Mouse (Mus musculus): ENCODE results near the gene Nup210. TPM values are rescaled to one million over a fixed set of nuclear protein-coding genes. Genes with fewer than 3 reads are reported as not detected.

The Nup210 gene
- total RNA-seq, 2 experiments from 2014 or later = 20.1 to 21.6 TPM

DNA sequence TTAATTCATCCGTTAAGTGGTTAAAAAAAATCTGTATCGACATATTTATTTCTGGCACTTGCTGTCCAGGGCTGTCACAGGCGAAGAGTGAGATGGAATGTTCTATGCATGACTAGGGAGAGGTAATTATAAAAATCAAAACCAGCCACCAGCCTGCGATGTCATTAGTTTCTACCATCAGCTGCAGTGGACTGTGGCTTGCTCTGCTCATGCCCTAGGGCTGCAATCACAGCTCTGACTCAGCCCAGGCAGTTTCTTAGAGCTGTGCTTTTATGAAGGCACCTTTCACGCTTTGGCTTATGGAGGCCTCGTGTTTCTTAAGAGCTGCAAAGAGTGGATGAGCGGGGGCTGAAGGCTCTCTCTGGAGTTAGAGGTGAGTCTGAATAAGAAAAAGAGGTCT lies 95.8 kb downstream of the Nup210 start:
- no peak for DNase-seq

DNA sequence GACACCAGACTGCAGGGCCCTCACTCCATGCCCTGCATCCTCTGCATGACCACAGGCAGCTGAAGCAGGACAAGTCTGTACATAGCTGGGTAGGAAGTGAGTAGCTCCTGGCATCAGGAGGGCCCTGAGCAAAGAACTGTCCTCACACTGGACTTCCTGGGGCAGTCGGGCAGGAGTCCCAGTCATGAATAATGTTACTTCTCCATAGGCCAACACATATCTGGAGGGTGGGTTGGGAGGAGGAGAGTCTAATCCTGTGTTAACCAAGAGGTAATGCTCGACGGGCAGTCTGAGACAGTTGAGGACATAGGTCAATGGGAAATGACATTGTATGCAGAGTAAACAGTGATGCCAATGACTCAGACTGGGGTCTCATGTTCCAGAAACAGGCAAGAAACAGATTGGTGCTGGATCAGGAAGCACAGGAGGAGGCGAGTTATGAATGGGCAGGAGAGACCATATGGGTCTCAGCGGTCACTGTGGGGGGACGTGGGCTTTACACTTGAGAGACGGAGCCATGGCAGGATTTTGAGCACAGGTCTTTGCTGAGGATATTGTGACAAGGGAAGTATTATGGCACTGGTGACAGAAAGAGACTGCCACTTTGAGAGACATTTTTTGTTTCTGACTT lies 99.9 kb downstream of the Nup210 start:
- DNase-seq = no peak

DNA sequence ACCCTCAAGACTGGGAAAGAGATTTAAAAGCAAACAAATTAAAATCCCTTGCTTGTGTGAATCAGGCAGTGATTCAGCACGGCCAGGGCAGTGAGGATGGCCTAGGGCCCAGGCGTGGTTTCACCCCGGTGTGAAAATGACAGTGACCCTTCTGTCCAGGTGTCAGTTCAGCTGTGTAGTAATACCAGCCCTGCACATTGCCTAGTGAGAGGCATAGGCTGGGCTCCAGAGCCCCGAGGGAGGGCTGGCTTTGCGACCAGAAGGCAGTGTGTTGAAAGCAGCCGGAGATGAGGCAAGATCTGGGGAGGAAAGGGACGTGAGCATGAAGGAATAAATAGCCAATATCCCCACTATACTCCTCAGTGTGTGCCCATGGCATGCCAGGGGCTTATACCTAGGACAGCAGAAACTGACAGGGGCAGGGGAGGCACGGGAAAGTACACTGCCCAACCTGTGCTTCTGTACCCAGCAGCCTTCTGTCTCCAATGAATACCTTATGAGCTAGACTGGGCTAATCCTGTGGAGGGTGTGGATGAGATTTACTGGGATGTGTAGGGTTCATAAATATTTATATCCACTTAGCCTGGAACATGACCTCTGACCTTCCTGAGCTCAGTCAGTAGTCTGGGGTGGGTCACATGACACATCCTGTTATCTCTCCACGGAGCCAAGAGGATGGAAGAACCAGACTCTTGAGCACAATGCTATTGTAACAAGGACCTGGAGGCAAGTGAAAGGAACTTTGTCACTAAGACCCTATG lies 102.3 kb downstream of the Nup210 start:
- DNase-seq = no peak

DNA sequence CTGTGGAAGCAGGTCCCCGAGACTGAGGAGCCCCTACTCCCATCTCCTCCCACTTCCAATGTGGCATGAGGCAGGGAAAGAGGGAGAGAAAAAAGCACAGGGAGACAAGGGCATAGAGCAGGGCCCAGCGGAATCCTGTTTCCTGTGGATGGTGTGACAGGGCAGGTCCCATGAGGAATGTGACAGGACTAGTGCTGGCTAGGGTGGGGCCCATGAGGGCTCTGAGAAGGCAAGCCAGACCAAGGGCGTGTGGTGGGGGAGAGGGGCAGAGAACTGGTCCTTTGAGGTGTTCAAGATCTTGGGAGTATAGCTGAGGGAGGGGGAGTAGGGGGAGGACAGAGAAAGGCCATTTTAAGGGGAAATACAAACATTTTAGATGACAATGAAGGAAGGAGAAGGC lies 104.2 kb downstream of the Nup210 start:
- no peak for DNase-seq

DNA sequence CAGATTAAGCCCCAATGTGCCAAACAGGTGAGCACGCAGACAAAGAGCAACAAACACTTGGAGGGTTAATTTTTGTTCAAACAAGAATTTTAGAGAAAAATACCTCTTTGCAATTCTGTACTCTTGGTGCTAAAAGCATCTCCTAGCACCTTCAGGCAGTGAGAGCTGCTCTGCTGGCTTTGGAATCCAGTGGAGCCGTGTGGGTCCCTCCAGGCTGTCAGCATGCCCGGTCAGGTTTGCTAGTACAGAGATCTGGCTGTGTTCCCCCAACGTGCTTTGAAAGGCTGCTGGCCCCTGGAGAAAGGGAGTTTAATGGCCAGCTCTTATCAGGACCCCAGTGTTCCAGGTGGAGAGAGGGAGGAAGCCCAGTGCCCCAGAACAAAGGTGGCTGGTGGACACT lies 105.1 kb downstream of the Nup210 start:
- DNase-seq = no peak

DNA sequence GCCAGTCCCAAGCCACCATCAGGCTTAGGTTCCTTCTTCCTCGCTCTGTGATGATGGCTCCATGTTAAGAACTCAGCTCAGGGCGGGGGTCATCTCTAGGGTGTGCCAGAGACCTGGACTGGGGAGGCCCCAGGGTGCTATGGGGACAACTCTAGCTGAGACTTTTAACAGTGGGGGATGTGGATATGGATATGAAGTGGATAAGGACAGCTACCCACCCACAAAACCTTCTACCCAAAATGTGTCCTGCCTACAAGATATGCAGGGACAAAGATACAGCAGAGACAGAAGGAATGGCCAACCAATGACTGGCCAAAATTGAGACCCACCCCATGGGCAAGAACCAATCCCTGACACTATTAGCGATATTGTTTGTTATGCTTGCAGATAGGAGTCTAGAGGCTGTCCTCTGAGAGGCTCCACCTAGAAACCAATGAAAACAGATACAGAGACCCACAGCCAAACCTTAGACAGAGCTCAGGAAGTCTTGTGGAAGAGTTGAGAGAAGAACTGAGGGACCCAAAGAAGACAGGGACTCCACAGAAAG lies 108.3 kb downstream of the Nup210 start:
- DNase-seq = no peak

DNA sequence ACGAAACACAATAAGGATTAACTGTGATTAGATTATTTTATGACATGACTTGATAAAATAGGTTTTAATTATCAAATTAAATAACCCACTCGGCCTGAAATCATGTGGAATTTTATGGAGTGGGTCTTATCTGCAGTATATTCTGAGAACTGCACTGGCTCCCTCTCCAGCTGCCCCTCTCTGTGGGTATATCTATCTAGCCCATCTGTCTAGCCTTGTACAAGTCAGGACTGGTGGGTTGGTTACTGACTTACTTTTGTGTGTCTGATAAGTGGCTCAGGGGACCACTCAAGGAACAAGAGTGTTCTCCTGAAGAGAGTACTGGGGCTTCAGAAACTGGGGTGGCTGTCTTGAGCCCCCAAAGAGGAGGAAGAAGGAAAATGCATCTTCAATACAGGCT lies 109.4 kb downstream of the Nup210 start:
- DNase-seq = no peak

DNA sequence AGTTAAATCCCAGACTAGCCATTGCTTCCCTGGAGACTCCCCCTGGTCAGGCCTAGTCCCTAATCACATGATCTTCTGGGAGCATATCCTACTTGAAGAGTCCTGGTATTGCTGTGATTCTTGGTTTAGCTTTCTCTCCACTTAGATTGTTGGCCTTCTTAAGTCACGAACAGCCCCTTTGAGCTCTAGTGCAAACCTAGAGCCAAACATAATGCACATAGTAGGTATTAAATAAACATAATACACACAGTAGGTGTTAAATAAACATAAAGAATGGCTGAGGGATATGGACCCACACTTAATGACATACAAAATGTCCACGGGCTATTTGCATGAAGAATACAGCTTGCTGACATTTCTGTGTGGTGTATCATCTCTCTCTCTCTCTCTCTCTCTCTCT lies 112.5 kb downstream of the Nup210 start:
- no peak for DNase-seq

DNA sequence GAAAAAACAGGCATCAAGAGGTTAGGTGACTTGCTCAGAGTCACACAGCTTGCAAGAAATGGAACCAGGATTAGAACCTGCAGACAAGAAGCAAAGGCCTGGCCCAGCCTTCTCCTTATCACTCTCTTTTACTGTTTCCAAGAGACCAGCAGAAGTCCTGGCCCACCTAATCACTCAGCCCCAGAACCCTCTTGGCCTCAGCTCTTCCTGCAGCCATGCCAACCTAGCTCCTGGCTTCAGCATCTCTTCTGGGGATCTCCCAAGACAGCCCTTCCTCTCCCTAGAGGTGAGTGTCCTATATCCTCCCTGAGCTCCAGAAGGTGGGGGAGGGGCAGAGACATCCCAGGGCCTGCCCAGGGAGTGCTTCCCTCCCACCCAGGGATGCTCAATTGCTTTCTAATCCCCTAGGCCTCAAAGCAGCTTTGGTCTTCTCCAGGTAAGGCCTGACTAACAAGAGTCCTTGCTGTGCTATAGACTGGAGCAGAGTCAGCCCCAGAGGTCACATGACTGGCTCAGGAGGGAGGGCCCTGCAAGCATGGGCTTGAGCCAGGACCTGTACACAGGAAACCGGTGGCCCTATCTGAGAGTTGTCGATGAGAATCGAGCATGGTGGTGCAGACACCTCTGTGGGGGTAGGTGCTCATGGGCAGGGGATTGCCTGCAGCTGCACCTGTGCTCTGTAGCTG lies 113.2 kb downstream of the Nup210 start:
- no peak for DNase-seq

DNA sequence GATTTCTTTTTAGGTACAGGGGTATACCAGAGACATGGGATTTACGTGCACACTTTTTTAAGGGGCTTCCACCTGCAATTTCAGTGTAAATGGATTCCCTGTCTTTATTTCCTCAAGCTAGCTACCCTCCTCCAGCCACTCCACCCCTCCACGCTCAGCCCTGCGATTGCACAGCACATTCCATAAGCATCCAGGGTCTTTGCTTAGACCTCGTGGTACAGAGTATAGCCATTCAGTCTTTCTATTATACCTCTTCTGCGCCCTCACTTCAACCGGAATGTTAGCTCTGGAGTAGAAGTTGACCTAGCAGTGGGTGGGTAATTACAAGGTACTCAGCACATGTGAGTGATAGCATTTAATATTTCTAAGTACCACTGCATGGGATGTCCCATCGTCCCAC lies 115.1 kb downstream of the Nup210 start:
- DNase-seq = no peak

DNA sequence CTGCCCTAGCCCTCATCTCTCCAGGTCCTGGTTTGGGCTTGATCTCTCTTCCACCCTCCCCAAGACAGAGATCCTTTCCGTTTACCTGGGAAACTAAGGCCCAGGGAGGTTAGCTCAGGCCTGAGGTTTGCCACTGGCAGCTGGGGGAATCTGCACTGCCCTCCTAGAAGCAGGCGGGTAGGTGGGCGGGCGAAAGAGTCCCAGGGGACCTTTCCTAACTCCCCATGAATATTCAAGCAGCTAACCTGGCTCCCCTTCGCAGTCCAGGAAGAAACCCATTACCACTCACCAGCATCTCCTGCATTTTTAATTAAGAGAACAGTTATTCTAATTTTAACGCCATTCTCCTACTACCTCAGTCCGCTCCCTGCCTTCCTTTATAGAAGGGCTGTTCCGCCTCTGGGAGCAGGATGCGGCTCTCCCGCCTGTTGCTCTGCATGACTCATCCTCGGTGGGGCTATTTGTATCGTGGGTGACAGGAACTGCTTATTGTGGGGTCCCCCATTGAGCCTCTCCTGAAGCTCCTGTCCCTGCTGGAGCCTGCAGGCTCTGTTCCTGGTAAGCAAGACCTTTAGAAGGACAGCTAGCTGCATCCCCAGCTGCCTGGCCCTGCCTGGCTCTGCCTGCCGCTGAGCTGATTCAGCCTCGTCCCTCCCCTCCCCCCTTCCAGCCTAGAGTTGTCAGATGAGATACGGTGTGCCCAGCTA lies 115.7 kb downstream of the Nup210 start:
- DNase-seq = no peak

DNA sequence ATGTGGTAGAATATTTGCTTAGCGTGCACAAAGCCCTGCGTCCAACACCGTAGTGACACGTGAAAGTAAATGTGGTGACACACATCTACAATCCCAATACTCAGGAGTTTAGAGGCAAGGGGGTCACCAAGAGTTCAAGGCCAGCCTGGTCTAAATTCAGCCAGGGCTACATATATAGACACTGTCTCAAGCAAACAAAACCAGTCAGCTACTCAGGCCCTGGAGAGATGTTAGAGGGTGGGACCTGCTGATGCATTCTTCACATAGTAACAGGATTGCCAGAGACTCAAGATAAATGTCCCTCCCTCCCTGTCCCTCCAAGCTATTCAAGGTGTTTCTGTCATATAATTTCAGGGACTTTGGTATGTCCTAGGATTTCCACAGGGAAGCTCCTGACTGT lies 117.5 kb downstream of the Nup210 start:
- no peak for DNase-seq

DNA sequence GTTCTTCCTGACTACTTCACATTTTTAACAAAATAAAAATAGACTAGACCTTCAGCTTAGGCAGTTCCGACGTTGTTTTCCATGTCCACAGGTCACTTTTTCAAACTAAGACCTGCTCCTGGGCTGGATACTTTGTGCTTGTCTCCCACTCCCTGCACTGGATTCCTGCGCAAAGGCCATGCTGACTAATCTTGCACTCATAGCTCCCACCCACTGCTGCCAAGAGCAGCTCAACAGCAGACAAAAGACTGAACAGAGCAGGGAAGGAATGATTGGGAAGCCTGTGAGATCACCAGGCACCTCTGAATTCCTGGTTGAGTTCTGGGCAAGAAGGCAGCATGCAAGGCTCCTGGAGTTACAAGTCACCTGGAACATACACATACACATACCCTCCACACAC lies 119.6 kb downstream of the Nup210 start:
- DNase-seq = no peak

DNA sequence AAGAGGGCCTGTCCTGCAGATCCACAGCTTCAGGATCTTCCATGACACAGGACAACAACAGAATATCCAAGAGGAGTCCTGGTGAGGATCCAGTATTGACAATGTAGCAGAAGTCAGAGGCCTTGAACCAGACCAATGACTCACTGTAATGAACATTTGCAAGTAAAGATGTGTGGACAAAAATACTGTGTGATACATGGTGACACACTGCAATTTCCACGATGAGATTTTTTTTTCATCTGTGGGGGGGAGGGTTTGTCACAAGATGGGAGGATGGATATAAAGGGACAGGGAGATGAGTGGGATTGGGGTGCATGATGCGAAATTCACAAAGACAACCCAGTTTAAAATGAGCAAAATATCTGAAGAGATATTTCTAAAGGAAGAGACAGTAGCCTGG lies 120.4 kb downstream of the Nup210 start:
- DNase-seq = no peak

DNA sequence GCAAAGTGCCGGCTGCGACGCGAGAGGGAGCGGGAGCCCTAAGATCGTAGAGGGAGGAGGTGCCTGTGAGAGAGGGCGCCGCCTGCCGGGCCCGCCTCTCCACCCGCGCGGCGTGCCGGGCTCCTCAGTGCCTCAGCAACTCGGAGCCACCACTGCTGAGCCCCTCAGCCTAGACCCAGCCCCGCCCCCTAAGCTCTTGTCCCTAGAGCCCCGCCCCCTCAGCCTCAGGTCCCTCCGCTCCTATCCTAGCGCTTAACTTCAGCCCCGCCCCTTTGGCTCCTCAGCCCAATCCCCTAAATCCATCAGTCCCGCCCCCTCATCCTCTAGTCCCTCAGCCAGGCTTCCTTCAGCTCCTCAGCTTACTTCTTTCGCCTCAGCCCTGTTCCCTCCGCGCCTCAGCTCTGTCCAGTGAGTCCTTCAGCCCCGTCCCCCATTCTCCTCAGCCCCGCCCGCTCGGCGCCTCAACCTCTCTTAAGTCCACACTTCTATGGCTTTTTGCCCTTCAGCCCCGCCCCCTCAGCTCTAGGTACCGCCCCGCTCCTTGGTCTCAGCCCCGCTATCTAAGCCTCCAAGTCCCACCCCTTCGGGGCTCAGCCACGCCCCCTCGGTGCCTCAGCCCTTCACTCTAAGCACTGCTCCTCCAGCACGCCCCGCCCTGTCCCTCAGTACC lies 127.8 kb downstream of the Nup210 start, which contains the start of gene Iqsec1:
TSS of gene Iqsec1 (minus strand) at position 38 of the 670 bp plus-strand sequence.
- DNase-seq = peak; percentile 67

DNA sequence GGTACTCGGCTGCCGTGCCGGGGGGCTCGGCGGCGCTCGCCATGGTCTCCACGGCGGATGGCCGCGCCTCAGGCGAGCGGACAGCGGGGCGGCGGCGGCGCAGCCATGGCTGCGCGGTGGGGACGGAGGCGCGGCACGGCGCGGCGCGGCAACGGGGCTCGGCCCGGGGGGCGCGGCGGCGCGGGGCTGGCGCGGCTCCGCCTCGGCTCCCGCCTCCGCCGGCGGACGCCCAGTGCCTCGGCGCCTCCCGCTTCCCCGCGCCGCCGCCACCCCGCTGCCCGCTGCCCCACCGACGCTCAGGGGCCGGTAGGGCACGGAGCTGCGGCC lies 128.4 kb downstream of the Nup210 start:
- no peak for DNase-seq

DNA sequence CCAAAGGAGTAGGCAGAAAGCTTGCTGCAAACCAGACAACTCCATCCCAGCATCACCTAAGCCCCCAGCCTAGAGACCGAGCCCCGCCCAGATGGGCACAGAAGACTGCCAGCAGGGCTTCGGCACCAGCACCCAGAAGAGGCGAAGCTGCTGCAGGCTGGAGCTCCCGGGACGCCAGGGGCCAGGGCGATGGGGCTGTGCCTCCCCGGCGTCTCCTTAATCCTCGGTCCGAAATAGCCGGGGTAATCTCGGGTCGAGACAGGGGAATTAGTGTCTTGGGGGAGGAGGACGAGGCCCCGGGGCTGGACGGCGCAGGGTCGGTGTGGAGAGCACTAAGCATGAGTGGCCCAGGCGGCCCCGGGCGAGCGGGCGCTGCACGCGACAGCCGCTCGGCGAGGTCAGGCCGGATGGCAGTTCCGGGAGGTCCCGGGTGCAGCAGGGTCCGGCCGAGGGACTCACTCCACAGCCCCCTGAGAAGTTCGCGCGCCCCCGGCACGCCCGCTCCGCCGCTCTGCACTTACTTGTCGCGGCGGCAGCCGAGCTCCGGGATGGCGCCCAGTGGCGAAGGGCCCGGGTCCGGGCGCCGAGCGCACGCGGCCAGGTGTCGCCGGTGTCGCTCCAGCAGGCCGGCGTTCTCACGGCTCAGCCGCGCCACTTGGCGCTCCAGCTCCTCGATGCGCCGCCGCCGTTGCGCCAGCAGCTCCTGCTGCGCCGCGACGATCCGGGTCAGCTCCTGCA lies 128.9 kb downstream of the Nup210 start:
- peak; percentile 11 for DNase-seq

DNA sequence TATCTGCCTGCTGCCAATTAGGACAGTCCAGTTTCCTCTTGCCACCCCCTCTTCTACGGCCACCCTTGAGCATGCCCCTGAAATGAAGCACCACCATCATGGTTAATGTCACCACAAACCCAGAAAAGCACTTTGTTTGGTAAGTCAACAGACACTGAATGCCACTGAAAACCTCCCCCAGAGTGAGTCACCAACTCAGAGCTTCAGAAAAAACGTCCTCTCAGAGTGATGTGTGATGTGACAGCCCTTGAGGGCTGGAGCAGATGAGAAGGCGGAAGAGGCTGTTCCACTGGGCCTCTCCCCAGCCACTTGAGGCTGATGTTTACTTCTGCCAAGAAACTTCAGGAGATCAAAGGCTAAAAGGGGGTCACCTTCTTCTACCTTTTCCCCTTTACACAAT lies 132.5 kb downstream of the Nup210 start:
- no peak for DNase-seq

DNA sequence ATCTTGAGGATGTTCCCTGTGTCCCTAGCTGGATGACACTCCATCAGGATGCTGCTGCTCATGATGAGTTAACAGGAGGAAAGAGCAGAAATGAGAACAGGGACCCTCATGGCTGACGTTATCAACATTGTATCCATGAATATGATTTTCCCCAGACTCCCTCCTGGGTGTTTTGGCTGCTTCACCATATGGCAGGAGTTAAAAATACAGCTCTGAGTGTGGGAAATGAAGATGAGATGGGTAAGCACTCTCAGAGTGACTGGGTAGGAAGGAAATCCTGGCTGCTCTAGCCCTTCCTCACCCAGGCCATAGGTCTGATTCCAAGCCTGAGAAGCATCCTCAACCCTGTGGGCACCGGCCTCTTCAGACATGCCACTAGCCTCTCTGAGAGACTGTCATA lies 142.3 kb downstream of the Nup210 start:
- no peak for DNase-seq

DNA sequence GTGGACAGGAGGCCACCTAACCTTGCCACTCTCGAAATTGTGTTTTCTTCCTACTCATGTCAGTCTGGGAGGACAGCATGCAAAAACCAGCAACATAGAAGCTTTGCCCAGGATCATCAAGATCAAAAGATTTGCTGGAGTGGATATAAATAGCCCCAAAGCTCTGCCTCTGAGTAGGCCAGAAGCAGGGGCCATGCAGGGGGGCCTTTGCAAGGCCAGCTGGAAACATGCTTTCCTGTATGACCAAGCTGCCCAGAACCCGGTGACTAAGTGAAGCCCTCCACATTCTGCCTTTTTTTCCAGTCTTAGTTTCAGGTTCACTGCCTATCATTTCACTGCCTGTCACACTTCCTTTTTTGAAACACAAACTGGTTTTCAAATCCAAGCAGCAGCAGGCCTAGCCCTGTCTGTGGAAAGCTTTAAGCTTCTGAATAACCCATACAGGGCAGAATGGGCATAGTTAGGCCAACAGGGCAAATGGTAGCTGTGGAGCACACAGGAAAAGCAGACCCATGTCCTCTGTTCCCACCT lies 147.2 kb downstream of the Nup210 start:
- DNase-seq = no peak
